Mouse (Mus musculus) lung, postnatal 0 days (tissue): ENCODE measurements at regions not wholly inside any gene's neighbourhood (a gene's known extent, or its start where the extent isn't known, plus 50 kb on each side); places are given as distances from the start of the nearest gene placed in this dataset.

Experiments used
- CTCF ChIP-seq: IDR thresholded peaks from 2 replicates; pipeline ENCODE4 v1.5.1; 2016; ENCODE audit warnings: antibody characterized with exemption, mild to moderate bottlenecking
- EP300 ChIP-seq: IDR thresholded peaks from 2 replicates; pipeline ENCODE4 v1.6.1; 2016; ENCODE audit warnings: antibody characterized with exemption, mild to moderate bottlenecking, control low read depth

DNA sequence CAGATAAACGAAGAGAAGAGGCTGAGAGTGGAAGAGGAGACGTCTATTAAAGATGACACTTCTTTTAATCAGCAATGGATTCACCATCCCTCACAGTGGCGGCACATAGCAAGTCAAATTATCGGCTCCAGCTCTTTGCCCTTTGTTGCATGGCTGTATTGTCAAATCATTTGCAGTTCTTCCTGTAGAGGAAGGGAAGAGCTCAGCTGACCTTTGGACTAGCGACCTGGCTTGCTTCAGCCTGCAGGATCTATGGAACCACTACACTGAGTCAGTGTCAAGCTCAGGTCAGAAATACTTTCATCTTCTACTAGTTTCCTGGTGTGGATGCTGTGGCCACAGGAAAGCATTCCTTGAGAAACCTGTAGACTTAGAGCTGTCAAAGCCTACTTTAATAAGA is 450.4 kb upstream of the Cited2 start:
- TF ChIP-seq CTCF (no peak), EP300 (no peak)
